Mouse (Mus musculus) naive thymus-derived CD4-positive, alpha-beta T cell, adult 2 months (primary cell): ENCODE results near the gene Med18.
A peak's percentile ranks its signal among the peaks of the same experiment; 100 is the strongest.

Source experiments
- DNase-seq: peaks from one replicate; pipeline ENCODE4 v3.0.0-alpha.2; 2011; ENCODE audit warnings: low read depth

The Med18 gene

DNA sequence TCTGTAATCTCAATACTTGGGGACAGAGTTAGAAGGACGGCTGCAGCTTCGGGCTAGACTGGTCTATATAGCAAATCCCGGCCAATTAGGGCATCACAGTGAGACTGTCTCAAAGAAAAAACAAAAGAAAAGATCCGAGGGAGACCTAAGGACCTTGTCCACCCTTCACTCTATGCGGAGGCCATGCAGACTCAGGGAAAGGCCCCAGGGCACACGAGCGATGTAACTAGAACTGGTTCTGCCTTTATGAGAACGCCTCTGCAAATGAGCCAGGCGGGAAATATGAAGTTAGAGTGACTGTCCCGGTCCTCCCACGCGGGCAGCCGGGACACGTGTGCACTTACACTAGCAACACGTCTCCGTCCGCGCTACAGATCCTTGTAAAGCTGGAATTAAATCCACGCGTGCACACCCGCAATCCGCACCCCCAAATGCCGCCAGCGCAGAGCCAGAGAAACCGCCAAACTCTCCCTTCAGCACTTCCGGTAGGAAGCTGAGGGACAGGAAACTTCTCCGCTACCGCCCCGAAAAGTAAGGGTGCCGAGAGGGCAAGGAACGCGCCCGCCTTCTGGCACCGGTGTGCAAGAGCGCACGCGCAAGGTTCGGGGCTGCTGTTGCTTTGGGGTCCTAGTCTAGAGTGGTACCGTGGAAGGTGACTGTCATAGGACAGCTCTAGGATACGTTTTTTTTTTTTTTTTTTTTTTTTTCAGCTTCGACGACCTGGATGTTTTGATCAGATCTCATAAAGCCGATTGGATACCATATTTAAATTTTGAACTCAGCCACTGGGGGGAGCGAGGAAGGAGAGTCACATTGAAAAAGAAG is at the start of gene Med18:
TSS of gene Med18 (minus strand) at position 492 of the 825 bp plus-strand sequence.
- DNase-seq = peak; percentile 93

DNA sequence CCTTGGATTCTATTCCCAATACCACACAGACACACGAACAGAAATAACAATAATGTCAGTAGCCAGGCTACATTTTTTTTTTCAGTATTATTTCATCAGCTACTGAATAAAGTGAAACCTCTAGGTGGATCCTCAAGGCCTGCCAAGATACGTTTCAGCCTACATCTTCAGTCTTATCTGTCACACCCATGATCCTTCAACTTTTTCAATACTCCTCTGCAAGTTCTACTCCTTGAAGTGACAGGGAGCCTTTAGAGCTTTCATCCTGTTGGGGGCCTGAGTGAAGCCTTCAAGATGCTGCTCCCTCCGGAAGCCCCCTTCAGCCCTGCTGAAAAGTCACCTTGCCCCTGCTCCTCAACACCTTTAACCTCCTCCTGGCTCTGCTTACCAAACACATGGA is 48.4 kb upstream of the Med18 start:
- no peak for DNase-seq

DNA sequence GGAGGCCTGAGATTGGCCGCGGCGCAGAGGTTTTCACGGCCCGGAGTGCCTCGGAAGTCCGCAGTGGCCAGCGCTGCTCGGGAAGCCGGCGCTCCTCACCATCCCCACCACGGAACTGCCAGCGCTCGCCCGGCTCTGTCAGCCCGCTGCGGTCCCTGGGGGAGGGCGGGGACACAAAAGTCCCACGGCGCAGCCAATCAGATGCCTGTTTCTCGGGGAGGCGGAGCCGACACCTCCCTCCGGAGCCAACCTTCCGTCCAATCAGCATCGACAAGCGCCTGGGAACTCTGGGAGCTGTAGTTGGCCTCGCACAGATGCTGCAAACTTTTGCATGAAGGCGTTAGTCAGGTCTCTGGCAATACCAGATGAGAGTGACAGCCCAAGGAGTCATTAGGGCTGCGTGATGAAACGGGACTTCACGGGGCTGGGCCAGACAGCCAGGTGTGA is 46.7 kb upstream of the Med18 start, which contains the start of gene Sesn2:
TSS of gene Sesn2 (minus strand) at position 150 of the 447 bp plus-strand sequence.
- peak; percentile 97 for DNase-seq

DNA sequence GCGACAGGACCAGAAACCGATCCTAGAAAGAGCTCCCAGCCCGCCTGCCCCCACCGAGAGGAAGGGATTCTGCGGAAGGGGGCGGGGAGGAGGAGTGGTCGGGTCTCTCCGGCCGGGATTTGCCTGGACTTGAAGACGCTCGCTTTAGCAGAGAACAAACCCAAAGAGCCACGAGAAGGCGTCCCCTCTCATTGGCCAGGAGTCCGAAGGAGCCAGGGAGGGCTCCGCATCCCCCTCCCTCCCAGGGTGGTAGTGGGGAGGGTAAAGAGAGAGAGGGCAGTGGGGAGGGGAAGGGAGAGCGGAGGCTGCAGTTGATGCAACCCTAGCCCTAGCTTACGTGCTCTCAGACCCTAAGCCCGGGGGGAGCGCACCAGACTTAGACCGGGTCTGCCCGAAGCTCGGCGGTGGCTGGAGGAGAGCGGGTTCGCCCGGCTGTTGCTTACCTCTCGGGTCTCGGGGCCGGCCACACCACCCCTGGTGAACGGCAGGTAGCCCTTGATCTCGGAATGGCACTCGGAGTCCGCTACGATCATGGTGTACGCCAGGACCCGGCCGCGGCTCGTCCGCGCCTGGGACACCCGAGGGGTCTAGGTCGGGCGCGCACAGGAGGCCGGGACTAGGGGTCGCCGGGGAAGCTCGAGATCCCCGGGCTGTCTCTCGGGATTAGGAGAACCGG is 46.0 kb upstream of the Med18 start:
- no peak for DNase-seq

DNA sequence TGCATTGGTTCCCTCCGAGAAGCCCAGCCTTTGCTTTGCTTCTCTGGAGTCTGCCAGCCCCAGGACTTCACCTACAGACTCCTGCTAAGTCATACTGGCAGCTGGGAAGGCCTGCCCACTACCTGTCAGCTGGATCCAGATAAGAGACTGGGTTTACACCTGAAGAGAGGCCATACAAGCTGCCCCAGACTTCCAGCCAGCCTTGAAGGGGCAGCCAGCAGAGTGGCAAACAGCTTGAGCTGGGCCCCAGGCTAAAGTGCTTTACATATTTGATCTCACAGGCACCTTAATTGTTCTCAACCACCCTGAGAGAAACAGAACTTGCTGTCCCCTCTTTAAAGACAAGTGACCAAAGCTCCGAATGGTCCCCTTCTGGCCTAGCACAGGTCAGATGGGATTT is 43.5 kb upstream of the Med18 start:
- no peak for DNase-seq

DNA sequence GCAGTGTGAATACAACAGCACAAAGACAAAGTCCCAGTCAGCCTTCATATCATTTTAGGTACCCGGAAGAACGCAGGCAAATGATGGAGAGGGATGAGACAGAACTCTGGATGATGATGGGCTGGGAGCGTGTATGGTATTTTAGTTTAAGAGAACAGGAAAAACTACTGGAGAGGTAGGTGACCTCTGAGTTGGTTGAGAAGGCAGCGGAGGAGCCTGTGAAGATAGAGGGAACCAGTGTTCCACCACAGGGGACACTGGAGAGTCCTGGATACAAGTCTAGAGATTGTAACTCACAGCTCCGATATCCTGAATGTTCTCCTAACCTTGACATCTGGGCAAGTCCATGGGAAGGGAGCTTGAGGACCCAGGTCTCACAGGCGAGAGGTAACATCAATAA is 42.5 kb upstream of the Med18 start:
- no peak for DNase-seq

DNA sequence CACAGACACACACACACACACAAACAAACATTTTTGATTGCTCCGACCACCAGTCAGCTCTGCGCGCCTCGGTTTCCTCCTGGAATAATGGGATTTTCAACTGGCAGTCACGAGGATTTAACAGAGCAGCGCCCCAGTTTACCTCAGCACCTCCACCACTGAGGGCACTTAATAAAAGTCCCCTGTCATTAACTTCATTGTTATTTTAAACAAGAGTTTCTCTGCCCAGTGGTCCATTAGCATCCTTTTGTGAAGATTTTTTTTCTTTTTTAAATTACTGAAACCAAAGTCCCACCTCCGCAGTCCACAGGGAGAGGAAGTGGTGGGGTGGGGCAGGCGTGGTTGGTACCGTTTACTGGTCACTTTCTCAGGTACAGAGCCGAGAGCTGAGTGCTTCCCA is 42.1 kb upstream of the Med18 start:
- DNase-seq = no peak

DNA sequence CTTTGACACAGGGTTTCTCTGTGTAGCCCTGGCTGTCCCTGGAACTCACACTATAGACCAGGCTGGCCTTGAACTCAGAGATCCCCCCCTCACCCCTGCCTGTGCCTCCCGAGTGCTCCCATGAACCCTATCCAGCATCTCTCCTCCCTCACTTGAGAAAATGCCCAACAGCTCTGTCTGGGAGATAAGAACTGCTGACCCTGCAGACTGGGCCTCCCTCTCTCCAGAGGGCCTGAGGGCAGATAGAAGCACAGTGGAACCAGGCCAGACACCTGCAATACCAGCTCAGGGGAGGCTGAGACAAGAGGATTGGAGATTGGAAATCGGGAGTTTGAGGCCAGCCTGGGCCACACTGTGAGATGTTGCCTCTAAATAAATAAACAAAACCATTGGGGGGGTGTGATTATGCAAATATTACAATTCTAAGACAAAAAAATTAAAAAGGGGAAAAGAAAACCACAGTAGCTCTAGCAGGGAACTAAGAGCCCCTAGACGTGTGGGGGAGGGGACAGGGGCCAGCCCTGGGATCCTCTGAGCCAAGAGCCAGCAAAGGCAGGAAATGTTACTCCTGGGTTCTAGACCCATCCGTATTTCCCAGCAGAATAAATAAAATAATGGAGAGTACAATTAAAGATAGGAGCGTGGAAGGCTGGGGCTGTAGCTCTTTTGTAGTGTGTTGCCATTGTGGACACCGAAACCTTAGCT is 41.5 kb upstream of the Med18 start:
- DNase-seq = no peak

DNA sequence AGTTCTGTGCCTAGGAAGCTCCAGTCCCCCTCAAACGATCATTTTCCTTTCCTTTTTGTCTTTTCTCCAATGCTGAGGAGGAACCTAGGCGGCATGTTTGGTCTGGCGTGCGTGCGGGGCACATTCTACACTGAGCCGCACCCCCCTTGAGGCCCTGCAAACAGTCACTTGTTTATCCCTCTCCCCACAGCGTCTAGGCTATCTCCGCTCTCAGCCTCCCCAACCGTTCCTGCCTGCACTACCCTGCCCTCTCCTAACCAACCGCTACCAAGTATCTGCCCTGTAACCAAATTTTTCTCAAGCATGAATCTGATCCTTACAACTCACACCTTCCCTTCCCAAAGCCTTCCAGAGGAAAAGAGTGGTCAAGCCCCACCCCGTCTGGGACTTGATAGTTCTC is 39.6 kb upstream of the Med18 start:
- no peak for DNase-seq

DNA sequence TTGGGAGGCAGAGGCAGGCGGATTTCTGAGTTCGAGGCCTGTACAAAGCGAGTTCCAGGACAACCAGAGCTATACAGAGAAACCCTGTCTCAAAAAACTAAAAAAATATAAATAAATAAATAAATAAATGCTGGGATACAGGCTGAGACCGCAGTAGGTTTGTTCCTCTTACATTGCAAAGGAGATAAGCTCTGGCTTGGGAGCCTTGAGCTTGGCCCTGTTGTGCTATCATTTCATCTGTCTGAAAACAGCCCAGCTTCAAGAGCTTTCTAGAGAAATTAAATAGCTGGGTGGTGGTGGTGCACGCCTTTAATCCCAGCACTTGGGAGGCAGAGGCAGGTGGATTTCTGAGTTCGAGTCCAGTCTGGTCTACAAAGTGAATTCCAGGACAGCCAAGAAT is 37.9 kb upstream of the Med18 start:
- no peak for DNase-seq

DNA sequence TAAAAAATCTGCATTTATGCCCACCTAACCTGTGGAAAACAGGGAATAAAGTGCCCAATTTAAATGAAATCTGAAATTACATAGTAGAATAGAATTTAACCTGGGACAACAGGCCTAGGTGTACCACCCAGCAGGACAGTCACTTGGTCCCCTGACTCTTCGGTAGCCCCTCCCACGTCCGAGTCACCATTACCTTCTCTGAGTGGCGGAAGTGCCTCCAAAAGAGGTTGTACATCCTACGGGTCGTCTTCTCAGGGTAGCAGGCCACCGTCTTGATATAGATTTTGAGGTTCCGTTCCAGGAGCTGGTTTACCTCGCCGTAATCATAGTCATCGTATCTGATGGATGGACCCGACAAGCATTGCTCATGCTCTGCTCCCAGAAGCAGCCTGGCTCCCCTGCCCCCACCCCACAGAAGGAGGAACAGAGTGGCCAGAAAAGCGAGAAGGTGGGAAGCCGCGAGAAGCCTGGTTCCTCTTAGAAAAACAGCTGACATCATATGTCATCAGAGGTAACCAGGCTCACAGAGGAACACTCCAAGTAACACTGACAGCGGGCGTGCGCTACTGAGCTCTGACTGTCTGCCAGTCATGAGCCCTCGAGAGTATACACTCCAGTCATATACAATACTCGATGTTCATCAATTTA is 30.7 kb upstream of the Med18 start:
- no peak for DNase-seq

DNA sequence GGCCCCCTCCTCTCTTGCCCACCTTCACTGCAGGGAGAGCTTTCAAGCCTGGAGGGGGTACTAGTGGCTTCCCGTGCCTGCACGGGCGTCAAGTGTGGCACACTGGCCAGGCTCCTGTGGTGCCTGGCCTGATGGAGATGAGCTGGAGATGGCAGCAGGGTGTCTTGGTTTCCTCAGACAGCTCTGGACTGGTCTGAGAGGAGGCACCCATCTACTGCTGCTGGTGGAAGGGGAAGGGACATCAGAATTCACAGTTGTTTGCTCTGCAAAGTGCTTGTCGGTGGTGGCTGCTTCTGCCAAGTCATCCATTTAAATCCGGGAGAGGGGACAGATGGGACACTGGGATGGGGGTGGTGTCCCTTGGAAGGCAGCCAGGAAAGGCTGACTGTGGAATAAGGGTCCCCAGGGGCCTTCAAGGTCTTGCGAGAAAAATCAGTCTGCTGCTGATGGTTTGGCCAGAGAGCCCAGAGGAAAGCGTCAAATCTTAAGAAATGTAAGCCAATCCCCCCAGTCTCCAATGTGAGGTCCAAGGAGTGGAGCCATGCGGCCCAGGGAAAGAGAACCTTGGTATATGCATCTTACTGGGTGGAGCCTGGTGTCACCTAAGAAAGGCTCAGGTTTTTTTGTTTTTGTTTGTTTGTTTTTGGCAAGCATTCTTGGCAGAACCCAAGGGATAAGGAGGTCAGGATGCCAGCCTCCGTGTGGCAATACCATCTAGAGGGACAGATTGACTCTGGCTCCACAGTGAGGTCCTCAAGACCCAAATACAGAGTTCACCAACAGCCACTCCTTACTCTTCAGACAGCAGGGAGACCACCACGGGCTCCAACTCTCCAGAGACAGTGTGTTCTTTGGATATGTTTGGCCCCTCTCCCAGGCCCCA is 28.7 kb upstream of the Med18 start:
- DNase-seq = no peak

DNA sequence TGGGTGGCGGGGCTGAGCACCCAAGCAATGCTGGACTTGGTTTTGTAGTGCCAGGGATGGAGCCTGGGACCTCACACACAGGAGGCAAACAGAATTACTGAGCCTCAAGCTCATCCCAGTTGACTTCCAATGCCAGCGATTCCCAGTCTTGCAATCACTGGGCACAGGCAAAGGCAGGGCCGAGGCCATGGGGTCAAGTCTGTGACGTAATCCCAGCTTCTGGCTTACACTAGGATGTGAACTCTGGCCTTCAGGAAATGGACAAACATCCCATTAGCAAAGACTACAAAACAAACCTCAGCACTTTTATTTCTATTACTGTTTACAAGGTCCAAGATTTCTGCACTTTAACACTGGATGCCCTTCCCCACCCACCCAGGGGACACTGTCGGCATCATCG is 28.0 kb upstream of the Med18 start:
- no peak for DNase-seq

DNA sequence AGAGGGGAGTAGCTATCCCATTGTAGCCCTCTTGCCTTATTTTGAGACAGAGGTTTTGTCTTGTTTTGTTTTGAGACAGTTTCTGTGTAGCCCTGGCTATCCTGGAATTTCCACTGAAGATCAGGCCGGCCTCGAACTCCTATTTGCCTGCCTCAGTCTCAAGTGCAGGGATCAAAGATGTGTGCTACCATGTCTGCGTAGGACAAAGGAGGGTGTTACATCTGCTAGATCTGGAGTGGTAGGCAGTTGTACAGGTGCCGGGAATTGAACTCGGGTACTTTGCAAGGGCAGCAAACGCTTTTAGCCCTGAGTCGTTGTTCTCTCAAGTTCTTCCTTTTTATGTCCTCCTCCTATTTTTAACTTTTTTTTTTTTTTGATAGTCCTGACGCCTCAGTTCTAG is 27.3 kb upstream of the Med18 start:
- no peak for DNase-seq

DNA sequence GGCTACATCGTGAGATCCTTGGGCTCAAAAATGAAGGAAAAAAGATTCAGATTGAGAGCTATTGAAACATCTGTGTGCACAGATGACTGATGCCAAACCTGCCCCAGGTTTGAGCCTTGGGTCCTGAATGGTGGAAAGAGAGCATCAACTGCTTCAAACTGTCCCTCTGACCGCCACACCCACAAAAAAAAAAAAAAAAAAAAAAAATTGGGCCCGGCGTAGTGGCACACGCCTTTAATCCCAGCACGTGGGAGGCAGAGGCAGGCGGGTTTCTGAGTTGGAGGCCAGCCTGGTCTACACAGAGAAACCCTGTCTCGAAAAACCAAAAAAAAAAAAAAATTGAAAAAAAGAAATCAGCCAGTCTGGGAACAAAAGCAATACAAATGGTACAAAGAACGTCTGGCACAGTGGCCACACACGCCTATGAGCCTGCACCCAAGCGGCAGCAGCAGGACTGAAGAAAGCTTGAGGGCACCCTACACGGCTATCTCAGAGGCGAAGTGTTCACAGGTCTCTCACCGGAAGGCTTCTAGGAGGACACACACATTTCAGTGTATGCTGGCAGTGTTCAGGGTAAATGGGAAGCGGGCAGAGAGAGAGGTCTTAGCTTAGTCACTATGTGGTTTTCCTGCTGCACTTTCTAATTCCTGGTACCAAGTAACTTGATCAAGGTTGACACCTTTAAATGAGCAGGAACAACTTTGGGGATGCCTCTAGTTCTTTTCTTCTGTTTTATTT is 26.7 kb upstream of the Med18 start:
- DNase-seq = no peak

DNA sequence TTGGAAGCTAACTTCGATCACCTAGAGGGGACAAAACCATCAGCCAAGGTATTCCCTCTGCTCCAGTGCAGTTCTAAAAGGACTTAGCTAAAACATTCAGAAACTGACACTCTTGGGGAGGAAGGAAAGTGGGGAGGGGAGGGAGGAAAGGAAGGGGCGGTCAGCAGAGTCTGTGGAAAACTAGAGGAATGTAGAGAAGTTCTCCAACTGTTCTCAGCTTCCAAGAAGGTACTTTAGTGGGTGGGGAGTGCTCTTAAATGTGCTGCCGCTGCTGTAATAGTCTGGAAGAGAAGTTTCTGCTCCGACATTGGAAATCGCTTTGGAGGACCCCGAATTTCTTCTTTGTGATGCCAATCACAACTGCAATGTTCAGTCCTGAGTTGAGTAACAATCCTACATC is 25.3 kb upstream of the Med18 start:
- no peak for DNase-seq

DNA sequence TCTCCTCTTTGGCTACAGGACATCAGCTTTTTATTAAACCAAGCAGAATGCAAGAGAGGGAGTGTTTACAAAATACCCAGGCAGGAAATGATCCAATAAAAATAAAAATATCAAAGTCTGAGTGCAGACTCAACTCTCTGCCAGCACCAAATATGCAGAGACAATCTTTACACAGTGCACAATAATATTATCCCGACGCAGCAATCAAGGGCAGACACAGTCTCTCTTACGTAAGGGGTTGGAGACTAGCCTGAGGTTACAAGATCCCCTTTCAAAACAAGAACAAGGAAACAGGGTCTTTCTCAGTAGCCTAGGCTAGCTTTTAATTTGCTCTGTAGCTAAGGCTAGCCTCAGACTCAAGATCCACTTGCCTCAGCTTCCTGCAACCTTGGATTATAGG is 24.8 kb upstream of the Med18 start:
- DNase-seq = no peak

DNA sequence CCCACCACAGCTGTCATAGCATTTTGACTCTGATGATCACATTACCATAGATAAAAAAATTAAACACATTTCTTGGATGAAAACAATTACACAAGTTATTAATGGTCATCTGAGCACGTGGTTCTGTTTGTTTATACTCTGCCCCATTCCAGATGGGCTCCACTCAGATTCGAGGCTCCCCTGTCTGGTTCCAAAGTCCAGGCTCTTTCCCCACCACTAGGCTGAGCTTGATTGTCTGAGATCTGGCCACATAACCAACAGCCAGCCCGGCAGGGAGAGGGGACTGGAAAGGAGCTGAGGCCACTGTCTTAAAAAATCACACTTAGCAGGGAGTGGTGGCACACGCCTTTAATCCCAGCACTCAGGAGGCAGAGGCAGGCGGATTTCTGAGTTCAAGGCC is 21.1 kb upstream of the Med18 start:
- DNase-seq = no peak

DNA sequence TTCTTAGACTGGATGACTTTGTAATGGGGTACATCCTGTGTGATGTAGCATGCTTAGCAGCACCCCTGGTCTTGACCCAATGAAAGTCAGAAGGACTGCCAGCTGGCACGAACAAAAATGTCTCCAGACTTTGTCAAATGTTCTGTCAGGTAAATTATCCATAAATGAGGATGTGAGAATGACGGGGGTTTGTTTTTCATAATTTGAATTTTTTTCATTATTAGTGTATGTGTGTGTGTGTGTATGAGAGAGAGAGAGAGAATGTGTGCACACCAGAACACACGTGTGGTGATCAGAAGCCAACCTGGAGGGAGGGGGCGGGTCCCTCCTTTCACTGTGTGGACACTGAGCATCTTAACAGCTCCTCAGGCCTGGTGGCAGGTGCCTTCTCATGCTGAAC is 20.5 kb upstream of the Med18 start:
- no peak for DNase-seq

DNA sequence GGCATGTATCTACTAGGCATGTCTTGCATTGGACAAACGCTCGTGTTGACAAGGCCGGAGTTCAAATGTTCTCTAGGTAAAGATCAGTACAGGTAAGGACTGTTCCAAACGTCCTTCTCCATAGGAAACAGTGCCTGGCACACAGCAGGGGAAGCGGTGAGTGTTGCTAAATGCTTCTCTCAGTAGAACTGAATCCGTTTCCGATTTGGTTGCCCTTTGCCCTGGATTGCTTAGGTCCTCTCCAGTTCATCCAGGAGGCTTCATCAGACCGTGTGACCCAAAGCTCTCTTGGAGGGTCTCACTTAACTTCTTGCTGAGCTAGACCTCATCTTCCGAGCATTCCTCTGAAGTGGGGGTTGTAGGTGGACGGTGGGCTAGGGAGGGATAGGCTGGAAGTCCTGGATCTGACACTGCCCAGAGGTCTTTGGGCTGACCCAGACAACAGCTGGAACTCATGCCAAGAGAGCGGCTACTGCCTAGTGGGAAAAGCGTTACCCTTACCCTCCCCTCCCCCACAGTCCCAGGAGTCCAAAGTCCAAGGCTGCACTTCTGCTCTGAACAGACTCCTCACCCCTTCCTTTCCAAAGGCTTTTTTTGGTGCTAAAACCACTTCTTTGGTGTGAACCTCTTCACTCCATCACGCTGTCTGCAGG is 19.4 kb upstream of the Med18 start:
- no peak for DNase-seq
